Mouse (Mus musculus) hindbrain, postnatal 0 days (tissue): ENCODE measurements around the gene Ly6g5b. TPM values are rescaled to one million over a fixed set of nuclear protein-coding genes. Genes with fewer than 3 reads are reported as not detected.

Experiments
- ATAC-seq: fragments of 200-750 bp; cut with Nextera tagmentation; 2 replicates; pipeline ENCODE4 v1.8.0; 2017; ENCODE audit warnings: mild to moderate bottlenecking, moderate TSS enrichment, moderate library complexity
- DNase-seq: peaks from one replicate; pipeline ENCODE4 v3.0.0-alpha.2; 2015; ENCODE audit warnings: low spot score
- H3K27ac ChIP-seq: fragments of 300-500 bp; sonication (generic); 2 replicates; pipeline ENCODE4 v1.5.1; 2014; ENCODE audit warnings: mild to moderate bottlenecking
- H3K27me3 ChIP-seq: fragments of 300-500 bp; sonication (generic); 2 replicates; pipeline ENCODE4 v1.6.1; 2014; ENCODE audit warnings: low read length, mixed read lengths; ENCODE audit not compliant: insufficient read depth
- H3K36me3 ChIP-seq: fragments of 300-500 bp; sonication (generic); 2 replicates; pipeline ENCODE4 v1.6.1; 2014; ENCODE audit warnings: low read length, mixed read lengths; ENCODE audit not compliant: insufficient read depth
- H3K4me1 ChIP-seq: fragments of 300-500 bp; sonication (generic); 2 replicates; pipeline ENCODE4 v1.6.1; 2014; ENCODE audit warnings: antibody characterized with exemption, low read length, mixed read lengths; ENCODE audit not compliant: insufficient read depth
- H3K4me2 ChIP-seq: fragments of 300-500 bp; sonication (generic); 2 replicates; pipeline ENCODE4 v1.6.1; 2014; ENCODE audit warnings: low read depth, mild to moderate bottlenecking, low read length, moderate library complexity, mixed read lengths
- H3K4me3 ChIP-seq: fragments of 300-500 bp; sonication (generic); 2 replicates; pipeline ENCODE4 v1.5.1; 2014; ENCODE audit warnings: low read length
- H3K9ac ChIP-seq: fragments of 300-500 bp; sonication (generic); replicated peaks from 2 replicates; pipeline ENCODE4 v1.6.1; 2014; ENCODE audit warnings: mild to moderate bottlenecking, low read length, moderate library complexity, mixed read lengths
- H3K9me3 ChIP-seq: fragments of 300-500 bp; sonication (generic); 2 replicates; pipeline ENCODE4 v1.6.1; 2016; ENCODE audit warnings: low read length, mixed read lengths
- CTCF ChIP-seq: IDR thresholded peaks from 2 replicates; pipeline ENCODE4 v1.5.1; 2016; ENCODE audit warnings: antibody characterized with exemption, control low read depth, low read depth
- WGBS: fragments of 180-500 bp; shearing (Covaris S2); extraction: QIAGEN DNeasy Blood & Tissue Kit; methylation state at CpG from one replicate; pipeline ENCODE4 v1.1.7; 2014; 5-methylcytosine and 5-hydroxymethylcytosine counted together
- polyA plus RNA-seq: library from polyadenylated mRNA; unstranded; fragments of >200 nt; fragmentation: Nextera tagmentation; extraction: Ambion mirVana; gene quantifications from 2 replicates; pipeline ENCODE4 v1.2.1, GENCODE M21; 2015
- total RNA-seq: library from RNA; depleted of rRNA; stranded (reverse); fragments of >200 nt; gene quantifications from 2 replicates; pipeline ENCODE4 v1.2.3, GENCODE M21; 2014

Gene Ly6g5b
- total and polyA plus RNA-seq, 2 experiments from 2014 or later, result 1.2 to 1.7 TPM

DNA sequence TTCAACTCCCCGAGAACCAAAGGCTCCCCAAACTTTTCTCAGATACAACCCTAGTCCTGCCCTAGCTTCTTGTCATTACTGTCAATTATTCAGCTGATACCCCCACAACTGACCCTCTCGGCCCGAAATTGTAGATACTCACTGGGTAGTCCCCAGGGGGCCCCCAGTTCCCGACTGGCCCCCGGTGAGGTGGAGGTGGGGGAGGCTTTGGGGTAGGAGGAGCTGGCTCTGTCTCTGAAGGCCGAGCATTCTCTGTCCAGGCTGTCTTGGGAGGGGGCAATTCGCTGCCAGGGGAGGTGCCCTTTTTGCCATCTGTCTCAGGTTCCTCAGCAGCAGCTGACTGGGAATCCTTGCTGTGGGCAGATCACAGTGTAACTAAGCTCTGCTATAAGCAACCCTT lies 44.4 kb upstream of the Ly6g5b start:
- Histone ChIP-seq H3K4me3 (no peak overlapping the region), H3K27ac (no peak overlapping the region), H3K36me3 (peaks cover 75% of the 10 kb centered on the region), H3K4me2 (no peak overlapping the region), H3K4me1 (0 out of 2 replicates have a peak, but pooled peaks cover 3% of the 10 kb centered on the region), H3K9me3 (no peaks in the 10 kb centered on the region), H3K27me3 (no peaks in the 10 kb centered on the region), H3K9ac (no peak overlapping the region)
- ATAC-seq (no peak), DNase-seq (no peak)
- WGBS, result 82% methylated on average over 7 of the region's 7 CpGs
- no peak for TF ChIP-seq CTCF

DNA sequence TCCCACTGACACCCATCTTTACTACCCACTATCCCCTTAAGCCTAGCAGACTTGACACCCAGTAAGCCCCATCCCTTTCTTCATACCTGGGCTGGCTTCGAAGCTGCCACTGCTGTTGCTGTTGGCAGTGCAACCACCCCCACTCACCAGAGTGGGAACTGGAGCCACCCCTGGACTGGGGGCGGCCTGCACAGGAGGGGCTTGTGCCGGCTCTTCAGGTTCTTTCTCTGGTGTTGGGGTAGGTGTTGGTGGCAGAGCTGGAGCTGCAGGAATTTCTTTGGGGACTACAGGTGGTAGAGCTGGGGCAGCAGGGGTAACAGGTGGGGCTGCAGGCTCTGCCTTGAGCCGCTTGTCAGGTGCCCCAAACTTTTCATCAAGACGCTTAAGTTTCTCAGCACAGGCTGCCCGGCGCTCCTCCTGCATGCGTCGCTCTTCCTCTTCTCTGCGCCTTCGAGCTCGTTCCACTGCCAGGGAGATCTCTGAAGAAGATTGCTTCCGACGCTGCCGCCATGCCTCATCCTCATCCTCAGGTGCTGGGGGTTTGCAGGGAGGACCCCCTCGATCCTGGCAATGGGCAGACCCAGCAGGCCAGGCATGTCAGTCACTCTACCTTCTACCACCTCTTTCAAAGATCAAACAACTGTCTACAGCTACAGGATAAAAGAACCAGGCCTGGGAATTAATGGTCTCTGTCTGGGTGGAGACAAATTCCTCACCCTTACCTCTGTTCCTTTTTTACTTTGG lies 43.8 kb upstream of the Ly6g5b start:
- Histone ChIP-seq H3K27me3 (no peaks in the 10 kb centered on the region), H3K9me3 (no peaks in the 10 kb centered on the region), H3K9ac (no peak overlapping the region), H3K4me3 (no peak overlapping the region), H3K36me3 (peaks cover 81% of the 10 kb centered on the region), H3K27ac (no peak overlapping the region), H3K4me2 (no peak overlapping the region), H3K4me1 (0 out of 2 replicates have a peak, but pooled peaks cover 3% of the 10 kb centered on the region)
- 95% methylated on average over 16 of the region's 16 CpGs for WGBS
- TF ChIP-seq CTCF, result no peak
- DNase-seq, result no peak
- no peak for ATAC-seq

DNA sequence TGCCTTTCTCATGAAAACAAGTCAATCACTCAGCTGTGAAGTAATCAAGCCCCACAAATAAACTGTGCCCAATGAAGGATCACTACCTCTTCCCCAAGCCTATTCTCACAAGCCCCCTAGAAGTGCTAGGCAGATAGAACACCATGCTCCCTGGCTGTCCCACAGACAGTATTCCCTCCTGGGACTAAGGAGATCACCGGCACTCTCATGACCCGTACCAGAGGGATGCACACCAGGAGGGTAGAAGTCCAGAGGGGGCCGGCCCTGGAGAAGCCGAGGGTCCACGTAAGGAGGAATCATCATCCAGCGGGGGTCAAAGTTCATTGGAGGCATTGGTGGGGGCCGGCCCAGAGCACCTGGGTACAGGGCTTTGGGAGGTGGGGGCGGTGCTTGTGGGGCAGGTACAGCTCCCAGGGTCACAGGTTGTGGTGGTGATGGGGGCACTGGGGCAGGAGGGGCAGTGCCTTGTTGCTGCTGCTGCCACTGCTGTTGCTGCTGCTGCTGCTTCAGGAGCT lies 42.5 kb upstream of the Ly6g5b start:
- ATAC-seq (no peak), DNase-seq (no peak)
- H3K9ac ChIP-seq, result no peak overlapping the region
- WGBS, result 89% methylated on average over 8 of the region's 8 CpGs
- no peak overlapping the region for H3K4me3 ChIP-seq
- no peaks in the 10 kb centered on the region for H3K27me3 ChIP-seq
- no peak overlapping the region for H3K27ac ChIP-seq
- H3K9me3 ChIP-seq, result no peaks in the 10 kb centered on the region
- no peak for TF ChIP-seq CTCF
- peaks cover 94% of the 10 kb centered on the region for H3K36me3 ChIP-seq
- 0 out of 2 replicates have a peak, but pooled peaks cover 3% of the 10 kb centered on the region for H3K4me1 ChIP-seq
- no peak overlapping the region for H3K4me2 ChIP-seq

- Histone ChIP-seq H3K9me3 (no peaks in the 10 kb centered on the region), H3K27me3 (no peaks in the 10 kb centered on the region), H3K4me1 (no peaks in the 10 kb centered on the region), H3K9ac (no peak overlapping the region), H3K4me2 (no peak overlapping the region), H3K27ac (no peak overlapping the region), H3K4me3 (no peak overlapping the region), H3K36me3 (peaks cover 99% of the 10 kb centered on the region)
- no peak for ATAC-seq
- no peak for DNase-seq
- no peak for TF ChIP-seq CTCF
- 90% methylated on average over 8 of the region's 8 CpGs for WGBS
Observed at GRCm38 (mm10) chr17:35157254-35157653, 42.0 kb upstream of the Ly6g5b start.

GRCm38 (mm10) chr17:35156461-35157200 lies 41.4 kb upstream of the Ly6g5b start:
- no peak for TF ChIP-seq CTCF
- H3K27ac ChIP-seq, result no peak overlapping the region
- H3K4me1 ChIP-seq, result no peaks in the 10 kb centered on the region
- 88% methylated on average over 33 of the region's 33 CpGs for WGBS
- DNase-seq, result no peak
- no peak overlapping the region for H3K4me2 ChIP-seq
- no peak overlapping the region for H3K4me3 ChIP-seq
- no peaks in the 10 kb centered on the region for H3K9me3 ChIP-seq
- no peaks in the 10 kb centered on the region for H3K27me3 ChIP-seq
- H3K36me3 ChIP-seq, result peaks cover 98% of the 10 kb centered on the region
- ATAC-seq, result no peak
- no peak overlapping the region for H3K9ac ChIP-seq

- H3K27ac ChIP-seq, result no peak overlapping the region
- no peak overlapping the region for H3K9ac ChIP-seq
- peaks cover 96% of the 10 kb centered on the region for H3K36me3 ChIP-seq
- no peaks in the 10 kb centered on the region for H3K27me3 ChIP-seq
- no peak overlapping the region for H3K4me2 ChIP-seq
- ATAC-seq (no peak), DNase-seq (no peak)
- no peaks in the 10 kb centered on the region for H3K4me1 ChIP-seq
- no peak for TF ChIP-seq CTCF
- 84% methylated on average over 12 of the region's 12 CpGs for WGBS
- no peaks in the 10 kb centered on the region for H3K9me3 ChIP-seq
- no peak overlapping the region for H3K4me3 ChIP-seq
Observed at GRCm38 (mm10) chr17:35155451-35155850, 40.2 kb upstream of the Ly6g5b start.
